Comparison of ENCODE assay signal across 19 mouse cellular contexts in the genomic region with DNA sequence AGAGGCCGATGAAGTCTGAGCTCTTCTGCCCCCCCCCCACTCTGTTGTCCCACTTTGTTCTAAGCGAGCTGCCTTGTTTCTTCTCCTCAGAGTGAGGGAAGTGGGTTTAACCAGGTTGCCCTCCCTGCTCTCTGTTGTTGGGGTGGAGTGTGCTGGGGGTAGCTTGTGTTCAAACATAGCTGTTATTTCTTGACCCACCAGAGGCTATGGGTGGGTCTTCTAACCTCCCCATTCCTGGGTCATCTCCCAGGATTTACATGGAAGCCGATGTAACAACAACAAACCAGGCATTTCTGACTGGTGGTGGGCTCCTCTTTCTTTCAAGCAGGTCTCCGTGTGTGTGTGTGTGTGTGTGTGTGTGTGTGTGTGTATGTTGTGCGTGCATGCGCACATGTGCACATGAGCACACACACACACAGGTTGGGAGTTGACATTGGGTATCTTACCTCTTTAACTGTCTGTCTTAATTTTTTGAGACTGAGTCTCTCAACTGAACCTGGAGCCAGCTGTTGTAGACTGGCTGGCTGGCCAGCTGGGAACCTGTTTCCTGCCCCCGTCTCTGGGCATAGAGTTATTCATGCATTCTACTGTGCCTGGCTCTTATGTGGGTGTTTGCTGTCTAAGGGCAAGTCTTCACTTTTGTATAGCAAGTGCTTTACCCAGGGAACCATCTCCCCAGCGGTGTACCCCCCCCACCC. TPM values are rescaled to one million over a fixed set of nuclear protein-coding genes. Genes with fewer than 3 reads are reported as not detected.
A peak's percentile ranks its signal among the peaks of the same experiment; 100 is the strongest.
DNase-seq lines count a peak whose midpoint lies in the region; ATAC-seq and TF ChIP-seq lines count a peak whose summit lies in the region.
"Had no signal": no experiment of that assay in that cellular context is flagged by ENCODE, and none has a peak within 500 bp of the region (broad histone marks: within the 10 kb centered on the region; RNA-seq: fewer than 3 reads in every experiment).

No protein-coding gene starts in this region.

- no peak for TF ChIP-seq CTCF in bone marrow, adult 2 months (IDR thresholded peaks at IDR 0.05; ENCODE audit: control insufficient read depth, insufficient read depth, low read length)

- no peaks in the 10 kb centered on the region; the same call in 1 of the 2 replicates for H3K27me3 ChIP-seq in midbrain, embryonic 10.5 days (ENCODE audit: low read depth, poor library complexity, severe bottlenecking)
- H3K27me3 ChIP-seq in midbrain, embryonic 15.5 days (replicated peaks): no peaks in the 10 kb centered on the region
- H3K27me3 ChIP-seq: hindbrain, embryonic 13.5 days; limb, embryonic 15.5 days had no signal

- no peak for DNase-seq in midbrain, embryonic 10.5 days (ENCODE audit: low spot score)
- peak; percentile 70 to 72 for DNase-seq in thymus, postnatal 10 days (ENCODE audit: low spot score in 2 of 2)
- DNase-seq in urinary bladder, adult 18-20 months (ENCODE audit: low spot score in 2 of 2): no peak
- no peak for DNase-seq in gastrocnemius, postnatal 10 days
- DNase-seq: cerebellum, adult 11-12 months; cerebellum, postnatal 14 days; forebrain, postnatal 0 days; heart, postnatal 10 days; lung, postnatal 14 days; right cerebral cortex, adult 18-20 months had no signal

- 0 out of 2 replicates have a peak overlapping the region, but pooled peaks have one; percentile 0 for H3K27ac ChIP-seq in midbrain, embryonic 10.5 days (replicated peaks)
- H3K27ac ChIP-seq in midbrain, embryonic 15.5 days: no peak overlapping the region
- H3K27ac ChIP-seq in bone marrow, adult 2 months (ENCODE audit: control insufficient read depth, insufficient read depth, low read depth, low read length, poor library complexity): peak overlapping the region; percentile 87
- H3K27ac ChIP-seq: hindbrain, embryonic 13.5 days; layer of hippocampus, adult 2 months; limb, embryonic 15.5 days had no signal

- WGBS in midbrain, embryonic 10.5 days: 81% methylated on average over 8 of the region's 8 CpGs
- WGBS in midbrain, embryonic 15.5 days: 91% methylated on average over 8 of the region's 8 CpGs
- 67% methylated on average over 8 of the region's 8 CpGs for WGBS in bone marrow, adult 2 months

- H3K9me3 ChIP-seq in midbrain, embryonic 10.5 days (replicated peaks): no peaks in the 10 kb centered on the region
- no peaks in the 10 kb centered on the region for H3K9me3 ChIP-seq in midbrain, embryonic 15.5 days
- H3K9me3 ChIP-seq: hindbrain, embryonic 13.5 days; limb, embryonic 15.5 days had no signal

- no peak overlapping the region for H3K4me2 ChIP-seq in midbrain, embryonic 15.5 days
- H3K4me2 ChIP-seq: heart, embryonic 11.5 days; hindbrain, embryonic 13.5 days; limb, embryonic 15.5 days had no signal

- no peak overlapping the region for H3K9ac ChIP-seq in midbrain, embryonic 15.5 days
- H3K9ac ChIP-seq: forebrain, postnatal 0 days; hindbrain, embryonic 13.5 days; limb, embryonic 15.5 days had no signal

- no peak overlapping the region for H3K4me3 ChIP-seq in midbrain, embryonic 10.5 days
- no peak overlapping the region for H3K4me3 ChIP-seq in midbrain, embryonic 15.5 days
- no peak overlapping the region for H3K4me3 ChIP-seq in bone marrow, adult 2 months (replicated peaks; ENCODE audit: control insufficient read depth, low read depth, low read length)
- H3K4me3 ChIP-seq: hindbrain, embryonic 13.5 days; layer of hippocampus, adult 2 months; limb, embryonic 15.5 days had no signal

- no peaks in the 10 kb centered on the region for H3K36me3 ChIP-seq in midbrain, embryonic 10.5 days
- no peaks in the 10 kb centered on the region for H3K36me3 ChIP-seq in midbrain, embryonic 15.5 days (replicated peaks)
- H3K36me3 ChIP-seq: G1E; hindbrain, embryonic 13.5 days; limb, embryonic 15.5 days had no signal

- H3K4me1 ChIP-seq in midbrain, embryonic 10.5 days: peaks cover 30% of the 10 kb centered on the region
- no peaks in the 10 kb centered on the region for H3K4me1 ChIP-seq in midbrain, embryonic 15.5 days
- H3K4me1 ChIP-seq in bone marrow, adult 2 months (ENCODE audit: control insufficient read depth, insufficient read depth, low read length): peaks cover 18% of the 10 kb centered on the region
- H3K4me1 ChIP-seq: hindbrain, embryonic 13.5 days; limb, embryonic 15.5 days had no signal

- no peak for TF ChIP-seq POLR2A in bone marrow, adult 2 months (IDR thresholded peaks at IDR 0.05; ENCODE audit: borderline replicate concordance, control insufficient read depth, low read depth, low read length)

- no peak for ATAC-seq in midbrain, embryonic 15.5 days (replicated peaks)
- ATAC-seq in CD4-positive, CD25-positive, alpha-beta regulatory T cell, adult 4 months: peak; percentile 3
- ATAC-seq: forebrain, postnatal 0 days; midbrain, embryonic 16.5 days had no signal

RNA-seq across cellular contexts. Expression of a gene that starts 10.7 kb away (rescaled TPM):
- polyA plus RNA-seq in midbrain, embryonic 10.5 days (2016; fragmentation: Nextera tagmentation; extraction: Ambion mirVana): 18.6 and 20.2 TPM in 2 replicates
- 7.0 and 7.1 TPM in 2 replicates for polyA plus RNA-seq in midbrain, embryonic 15.5 days (2015; fragmentation: Nextera tagmentation; extraction: Ambion mirVana)
- 10 to 100 TPM in 1 of 2 experiments, 1 to 10 TPM in 1; 5.6 to 29.9 TPM for polyA plus RNA-seq in CD4-positive, CD25-positive, alpha-beta regulatory T cell, adult 4 months (2017; shearing (Covaris generic))
- 91.8 and 162 TPM in 2 replicates for polyA plus RNA-seq in bone marrow, adult 2 months (2011; ENCODE audit: insufficient read depth, insufficient read length, low replicate concordance, missing spikeins)
- 10 to 100 TPM; 17.9 to 23.7 TPM for total RNA-seq in gastrocnemius, postnatal 10 days (2021)
- polyA plus RNA-seq: G1E had no signal

Comparison
In these comparisons a context has a peak if more than half of its experiments do, and no peak if none do; other contexts are left out.
1. DNase-seq: peak in thymus, postnatal 10 days (2 of 2); none in midbrain, embryonic 10.5 days (single experiment), urinary bladder, adult 18-20 months (0 of 2) and gastrocnemius, postnatal 10 days (single experiment).